Mouse (Mus musculus): ENCODE data around the gene Tmem206.

DNA sequence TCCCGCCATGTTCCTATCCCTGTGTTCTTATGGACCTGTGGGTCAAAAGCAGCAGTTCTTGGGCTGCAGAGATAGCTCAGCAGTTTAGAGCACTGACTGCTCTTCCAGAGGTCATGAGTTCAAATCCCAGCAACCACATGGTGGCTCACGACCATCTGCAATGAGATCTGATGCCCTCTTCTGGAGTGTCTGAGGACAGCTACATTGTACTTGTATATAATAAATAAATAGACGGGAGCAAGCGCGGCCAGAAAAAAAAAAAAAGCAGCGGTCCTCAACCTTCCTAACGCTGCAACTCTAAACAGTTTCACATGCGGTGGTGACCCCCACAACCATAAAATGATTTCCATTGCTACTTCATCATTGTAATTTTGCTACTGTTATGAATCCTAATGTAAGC lies 8.9 kb upstream of the Tmem206 start:
- TF ChIP-seq CTCF (IDR thresholded peaks at IDR 0.05; ENCODE audit: low read depth) (peak; percentile 22; the same call in 1 of the 2 replicates), EP300 (IDR thresholded peaks at IDR 0.05; ENCODE audit: low read depth) (no peak)

Data from liver, postnatal 0 days (tissue).